Comparison of ENCODE assay signal across 8 mouse cellular contexts in genomic region chr1:178336777-178337481, GRCm38 (mm10). TPM values are rescaled to one million over a fixed set of nuclear protein-coding genes. Genes with fewer than 3 reads are reported as not detected.
DNase-seq lines count a peak whose midpoint lies in the region; ATAC-seq and TF ChIP-seq lines count a peak whose summit lies in the region.

No protein-coding gene starts in this region.

- ATAC-seq in kidney, embryonic 14.5 days (ENCODE audit: low FRiP score, low TSS enrichment): peak; percentile 66
- peak; percentile 73 for ATAC-seq in forebrain, embryonic 15.5 days (replicated peaks)
- peak; percentile 61 for ATAC-seq in kidney, embryonic 15.5 days (replicated peaks; ENCODE audit: low FRiP score)

- no peak for TF ChIP-seq POLR2A in small intestine, adult 2 months (IDR thresholded peaks at IDR 0.05; ENCODE audit: low read depth, low read length)

- H3K9ac ChIP-seq in kidney, embryonic 14.5 days (ENCODE audit: low read depth, low read length): peak overlapping the region; percentile 100
- peak overlapping the region; percentile 100 for H3K9ac ChIP-seq in forebrain, embryonic 15.5 days (replicated peaks)
- H3K9ac ChIP-seq in kidney, embryonic 15.5 days: peak overlapping the region; percentile 100

- no peaks in the 10 kb centered on the region for H3K9me3 ChIP-seq in kidney, embryonic 14.5 days (ENCODE audit: control insufficient read depth, low read length)
- no peaks in the 10 kb centered on the region for H3K9me3 ChIP-seq in forebrain, embryonic 15.5 days
- H3K9me3 ChIP-seq in kidney, embryonic 15.5 days (replicated peaks): no peaks in the 10 kb centered on the region

- under 1% methylated on average over 71 of the region's 89 CpGs for WGBS in kidney, embryonic 14.5 days
- under 1% methylated on average over 83 of the region's 89 CpGs for WGBS in forebrain, embryonic 15.5 days
- WGBS in kidney, embryonic 15.5 days: under 1% methylated on average over 89 of the region's 89 CpGs
- WGBS in small intestine, adult 2 months: under 1% methylated on average over 78 of the region's 89 CpGs

- peak overlapping the region; percentile 15 for H3K4me2 ChIP-seq in kidney, embryonic 14.5 days (replicated peaks; ENCODE audit: low read depth, low read length)
- peak overlapping the region; percentile 12; the same call in 1 of the 2 replicates for H3K4me2 ChIP-seq in forebrain, embryonic 15.5 days (replicated peaks)
- H3K4me2 ChIP-seq in kidney, embryonic 15.5 days: peak overlapping the region; percentile 65; the same call in 1 of the 2 replicates

- peak overlapping the region; percentile 99 for H3K27ac ChIP-seq in kidney, embryonic 14.5 days (ENCODE audit: low read depth, low read length)
- peak overlapping the region; percentile 100 for H3K27ac ChIP-seq in forebrain, embryonic 15.5 days (replicated peaks)
- H3K27ac ChIP-seq in kidney, embryonic 15.5 days: peak overlapping the region; percentile 100
- peak overlapping the region; percentile 90 for H3K27ac ChIP-seq in small intestine, adult 2 months (ENCODE audit: insufficient read depth, low read depth, low read length)

- peaks cover 34% of the 10 kb centered on the region for H3K36me3 ChIP-seq in kidney, embryonic 14.5 days (ENCODE audit: control insufficient read depth, insufficient read depth, low read length)
- H3K36me3 ChIP-seq in forebrain, embryonic 15.5 days: peaks cover 29% of the 10 kb centered on the region
- peaks cover 31% of the 10 kb centered on the region for H3K36me3 ChIP-seq in kidney, embryonic 15.5 days
- peaks cover 22% of the 10 kb centered on the region for H3K36me3 ChIP-seq in small intestine, adult 2 months (ENCODE audit: control insufficient read depth, insufficient read depth, low read length)

- H3K27me3 ChIP-seq in kidney, embryonic 14.5 days (ENCODE audit: control insufficient read depth, insufficient read depth, low read length): no peaks in the 10 kb centered on the region
- H3K27me3 ChIP-seq in forebrain, embryonic 15.5 days: no peaks in the 10 kb centered on the region
- no peaks in the 10 kb centered on the region for H3K27me3 ChIP-seq in kidney, embryonic 15.5 days
- H3K27me3 ChIP-seq in small intestine, adult 2 months (ENCODE audit: control insufficient read depth, insufficient read depth, low read length): no peaks in the 10 kb centered on the region

- no peak for DNase-seq in kidney, adult 9 months
- peak; percentile 76 for DNase-seq in T-cell, adult 2 months (ENCODE audit: low spot score)
- DNase-seq in lung, postnatal 36 days: peak; percentile 34
- DNase-seq in retina, postnatal 1 day: no peak

- peak overlapping the region; percentile 100 for H3K4me3 ChIP-seq in kidney, embryonic 14.5 days (ENCODE audit: low read length)
- peak overlapping the region; percentile 100 for H3K4me3 ChIP-seq in forebrain, embryonic 15.5 days
- peak overlapping the region; percentile 100 for H3K4me3 ChIP-seq in kidney, embryonic 15.5 days (replicated peaks)
- H3K4me3 ChIP-seq in small intestine, adult 2 months (ENCODE audit: low read depth, low read length): peak overlapping the region; percentile 71

- no peak for TF ChIP-seq CTCF in small intestine, adult 2 months (IDR thresholded peaks at IDR 0.05; ENCODE audit: extremely low read depth, insufficient read length, insufficient replicate concordance, low read depth, low read length)

- H3K4me1 ChIP-seq in kidney, embryonic 14.5 days (ENCODE audit: control insufficient read depth, insufficient read depth, low read length): peaks cover 5% of the 10 kb centered on the region
- H3K4me1 ChIP-seq in forebrain, embryonic 15.5 days: peaks cover 33% of the 10 kb centered on the region
- H3K4me1 ChIP-seq in kidney, embryonic 15.5 days: peaks cover 25% of the 10 kb centered on the region
- H3K4me1 ChIP-seq in small intestine, adult 2 months (ENCODE audit: control insufficient read depth, insufficient read depth, insufficient read length, low read length): no peaks in the 10 kb centered on the region; the same call in 1 of the 2 replicates

RNA-seq across cellular contexts. Expression of gene Hnrnpu, which starts 0.7 kb away (rescaled TPM):
- polyA plus RNA-seq in kidney, embryonic 14.5 days (2014; fragmentation: Nextera tagmentation; extraction: Ambion mirVana): 432 and 617 TPM in 2 replicates
- polyA plus RNA-seq in forebrain, embryonic 15.5 days (2015; fragmentation: Nextera tagmentation; extraction: Ambion mirVana): 410 and 421 TPM in 2 replicates
- 403 and 407 TPM in 2 replicates for polyA plus RNA-seq in kidney, embryonic 15.5 days (2015; fragmentation: Nextera tagmentation; extraction: Ambion mirVana)
- 21.7 and 34.2 TPM in 2 replicates for polyA plus RNA-seq in small intestine, adult 2 months (2012; rRNA removed)

RNA-seq across cellular contexts. Expression of gene Cox20, which starts 18.0 kb away (rescaled TPM):
- polyA plus RNA-seq in kidney, embryonic 14.5 days (2014; fragmentation: Nextera tagmentation; extraction: Ambion mirVana): 121 and 168 TPM in 2 replicates
- 140 and 150 TPM in 2 replicates for polyA plus RNA-seq in forebrain, embryonic 15.5 days (2015; fragmentation: Nextera tagmentation; extraction: Ambion mirVana)
- polyA plus RNA-seq in kidney, embryonic 15.5 days (2015; fragmentation: Nextera tagmentation; extraction: Ambion mirVana): 139 and 149 TPM in 2 replicates
- 3.7 and 5.3 TPM in 2 replicates for polyA plus RNA-seq in small intestine, adult 2 months (2012; rRNA removed)

Comparison
In these comparisons a context has a peak if more than half of its experiments do, and no peak if none do; other contexts are left out.
1. H3K4me2 ChIP-seq: peak in every context shown above with its lines; median percentile 65 in kidney, embryonic 15.5 days; 15 in kidney, embryonic 14.5 days; 12 in forebrain, embryonic 15.5 days.
2. DNase-seq: peak in T-cell, adult 2 months (single experiment) and lung, postnatal 36 days (single experiment); none in kidney, adult 9 months (single experiment) and retina, postnatal 1 day (single experiment).
3. RNA of gene Hnrnpu, which starts 0.7 kb away (polyA plus RNA-seq): 432 to 617 TPM in kidney, embryonic 14.5 days, 410 to 421 TPM in forebrain, embryonic 15.5 days and 403 to 407 TPM in kidney, embryonic 15.5 days; 21.7 to 34.2 TPM in small intestine, adult 2 months; every median in the first group is over 10 times any median in the second.
4. RNA of gene Cox20, which starts 18.0 kb away (polyA plus RNA-seq): 140 to 150 TPM in forebrain, embryonic 15.5 days, 139 to 149 TPM in kidney, embryonic 15.5 days and 121 to 168 TPM in kidney, embryonic 14.5 days; 3.7 to 5.3 TPM in small intestine, adult 2 months; every median in the first group is over 10 times any median in the second.
5. Peak in every context shown above with its lines, with median percentiles within 50 percentile points of each other: ATAC-seq, H3K27ac ChIP-seq, H3K4me3 ChIP-seq and H3K9ac ChIP-seq.